Mouse (Mus musculus) embryonic fibroblast, embryonic 13.5 days (primary cell): Measurements from ENCODE around the gene Tspan12.

Experiments used
- CTCF ChIP-seq: IDR thresholded peaks from 2 replicates; pipeline ENCODE4 v1.5.1; 2011; ENCODE audit warnings: mild to moderate bottlenecking, control low read depth, low read length, moderate library complexity, borderline replicate concordance; ENCODE audit not compliant: insufficient read depth
- POLR2A ChIP-seq: IDR thresholded peaks from 2 replicates; pipeline ENCODE4 v1.6.1; 2011; ENCODE audit warnings: low read depth, mild to moderate bottlenecking, control low read depth, low read length, moderate library complexity

DNA sequence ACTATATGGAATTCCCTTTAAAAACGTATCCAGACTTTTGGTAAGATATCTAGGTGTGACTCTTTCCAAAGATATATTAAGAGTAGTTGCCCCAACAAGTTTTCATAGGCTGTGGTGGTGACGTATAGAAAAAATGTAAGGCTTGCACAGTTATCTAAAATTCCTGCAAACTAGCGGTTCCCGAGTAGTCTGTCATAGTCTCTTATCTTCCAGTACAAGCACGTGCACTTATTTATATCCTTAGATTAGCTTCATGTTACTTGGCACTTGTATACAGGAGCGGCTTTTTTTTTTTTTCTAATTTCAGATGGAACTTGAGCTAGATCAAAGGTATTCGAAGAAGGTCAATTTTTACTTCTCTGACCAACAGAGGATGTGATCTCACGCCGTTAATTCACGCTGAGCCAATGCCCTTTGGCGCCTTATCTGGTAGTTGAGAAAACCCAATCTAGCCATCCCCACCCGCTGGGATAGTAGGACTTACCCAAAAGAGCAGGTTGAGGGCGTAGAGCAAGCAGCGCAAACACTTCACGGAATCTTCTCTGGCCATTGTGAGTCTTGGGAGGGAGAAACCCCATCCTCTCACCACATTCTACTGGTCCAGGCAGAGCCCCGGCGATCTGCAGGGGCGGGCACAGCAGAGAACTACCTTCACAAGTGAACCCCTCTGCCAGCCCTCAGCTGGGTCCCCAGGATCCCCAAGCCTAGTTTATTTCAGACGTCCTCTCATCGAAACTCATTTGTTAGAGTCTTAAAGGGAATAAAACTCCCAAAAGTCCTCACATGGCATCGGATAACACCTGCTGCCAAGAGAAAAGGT lies 1.6 kb downstream of the Tspan12 start:
- no peak for TF ChIP-seq CTCF
- no peak for TF ChIP-seq POLR2A
